Mouse (Mus musculus) heart, embryonic 16.5 days (tissue): ENCODE measurements around the gene Lrig2. TPM values are rescaled to one million over a fixed set of nuclear protein-coding genes. Genes with fewer than 3 reads are reported as not detected.

ENCODE experiments used
- ATAC-seq: fragments of 200-750 bp; cut with Nextera tagmentation; replicated peaks from 2 replicates; pipeline ENCODE4 v1.8.0; 2017; ENCODE audit warnings: moderate number of reproducible peaks; ENCODE audit not compliant: insufficient read depth, low FRiP score; ENCODE audit errors: extremely low read depth
- H3K27ac ChIP-seq: fragments of 300-500 bp; sonication (generic); 2 replicates; pipeline ENCODE4 v1.5.1; 2014; ENCODE audit warnings: mild to moderate bottlenecking, low read length, control low read depth, moderate library complexity
- H3K27me3 ChIP-seq: fragments of 300-500 bp; sonication (generic); 2 replicates; pipeline ENCODE4 v1.6.1; 2014; ENCODE audit warnings: low read length, mixed read lengths; ENCODE audit not compliant: control insufficient read depth, insufficient read depth
- H3K36me3 ChIP-seq: fragments of 300-500 bp; sonication (generic); 2 replicates; pipeline ENCODE4 v1.6.1; 2014; ENCODE audit not compliant: control insufficient read depth, insufficient read depth
- H3K4me1 ChIP-seq: fragments of 300-500 bp; sonication (generic); 2 replicates; pipeline ENCODE4 v1.6.1; 2014; ENCODE audit warnings: low read length, mixed read lengths; ENCODE audit not compliant: control insufficient read depth, insufficient read depth
- H3K4me2 ChIP-seq: fragments of 300-500 bp; sonication (generic); 2 replicates; pipeline ENCODE4 v1.6.1; 2014; ENCODE audit warnings: low read depth, mild to moderate bottlenecking, control low read depth, low read length
- H3K4me3 ChIP-seq: fragments of 300-500 bp; sonication (generic); 2 replicates; pipeline ENCODE4 v1.5.1; 2014; ENCODE audit warnings: mild to moderate bottlenecking, control low read depth, low read length
- H3K9ac ChIP-seq: fragments of 300-500 bp; sonication (generic); 2 replicates; pipeline ENCODE4 v1.6.1; 2014; ENCODE audit warnings: low read length, control low read depth
- H3K9me3 ChIP-seq: fragments of 300-500 bp; sonication (generic); replicated peaks from 2 replicates; pipeline ENCODE4 v1.6.1; 2016; ENCODE audit warnings: low read length; ENCODE audit not compliant: control insufficient read depth
- WGBS: fragments of 180-500 bp; shearing (Covaris S2); extraction: QIAGEN DNeasy Blood & Tissue Kit; methylation state at CpG from one replicate; pipeline ENCODE4 v1.1.7; 2014; 5-methylcytosine and 5-hydroxymethylcytosine counted together
- polyA plus RNA-seq: library from polyadenylated mRNA; unstranded; fragments of >200 nt; fragmentation: Nextera tagmentation; extraction: Ambion mirVana; gene quantifications from 2 replicates; pipeline ENCODE4 v1.2.1, GENCODE M21; 2015

Gene Lrig2
- polyA plus RNA-seq, 1 experiment from 2014 or later, result 11.9 TPM

- no peaks in the 10 kb centered on the region for H3K4me1 ChIP-seq
- H3K4me3 ChIP-seq, result no peak overlapping the region
- H3K9me3 ChIP-seq, result no peaks in the 10 kb centered on the region
- H3K9ac ChIP-seq, result no peak overlapping the region
- no peak for ATAC-seq
- no peak overlapping the region for H3K27ac ChIP-seq
- no peak overlapping the region for H3K4me2 ChIP-seq
- H3K36me3 ChIP-seq, result no peaks in the 10 kb centered on the region
- 90% methylated on average over 1 of the region's 1 CpGs for WGBS
- H3K27me3 ChIP-seq, result no peaks in the 10 kb centered on the region
Observed at GRCm38 (mm10) chr3:104533223-104533622, 21.5 kb upstream of the Lrig2 start.

GRCm38 (mm10) chr3:104526115-104526882 lies 14.6 kb upstream of the Lrig2 start:
- ATAC-seq, result no peak
- WGBS, result 57% methylated on average over 4 of the region's 4 CpGs
- no peak overlapping the region for H3K4me3 ChIP-seq
- no peak overlapping the region for H3K9ac ChIP-seq
- H3K4me1 ChIP-seq, result no peaks in the 10 kb centered on the region
- no peak overlapping the region for H3K4me2 ChIP-seq
- no peaks in the 10 kb centered on the region for H3K27me3 ChIP-seq
- H3K36me3 ChIP-seq, result no peaks in the 10 kb centered on the region
- no peaks in the 10 kb centered on the region for H3K9me3 ChIP-seq
- H3K27ac ChIP-seq, result no peak overlapping the region

- ATAC-seq, result no peak
- no peak overlapping the region for H3K4me2 ChIP-seq
- H3K27ac ChIP-seq, result no peak overlapping the region
- no peaks in the 10 kb centered on the region for H3K27me3 ChIP-seq
- no peaks in the 10 kb centered on the region for H3K9me3 ChIP-seq
- H3K4me1 ChIP-seq, result no peaks in the 10 kb centered on the region
- H3K9ac ChIP-seq, result no peak overlapping the region
- 49% methylated on average over 2 of the region's 2 CpGs for WGBS
- H3K4me3 ChIP-seq, result no peak overlapping the region
- no peaks in the 10 kb centered on the region for H3K36me3 ChIP-seq
Observed at GRCm38 (mm10) chr3:104525516-104525915, 13.8 kb upstream of the Lrig2 start.

DNA sequence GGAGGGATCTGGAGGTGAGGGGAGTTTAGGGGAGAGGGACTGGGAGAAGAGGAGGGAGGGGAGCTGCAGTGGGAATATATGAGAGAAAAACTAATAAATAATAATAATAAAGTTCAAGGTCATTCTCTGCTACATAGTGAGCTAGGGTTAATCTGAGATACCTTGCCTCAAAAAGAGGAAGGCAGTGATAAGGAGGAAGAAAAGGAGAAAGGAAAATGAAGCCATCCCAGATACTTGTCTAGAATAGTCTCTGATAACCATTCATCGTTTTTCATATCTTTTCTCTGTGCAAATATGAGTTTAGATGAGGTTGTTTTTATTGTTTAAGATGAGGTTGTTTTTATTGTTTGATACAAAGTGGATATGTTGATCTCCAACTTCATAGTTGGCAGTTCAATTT lies 13.3 kb upstream of the Lrig2 start:
- H3K4me1 ChIP-seq, result no peaks in the 10 kb centered on the region
- H3K4me2 ChIP-seq, result no peak overlapping the region
- H3K36me3 ChIP-seq, result no peaks in the 10 kb centered on the region
- H3K27ac ChIP-seq, result no peak overlapping the region
- 45% methylated on average over 1 of the region's 1 CpGs for WGBS
- H3K27me3 ChIP-seq, result no peaks in the 10 kb centered on the region
- no peak overlapping the region for H3K9ac ChIP-seq
- H3K4me3 ChIP-seq, result no peak overlapping the region
- ATAC-seq, result no peak
- H3K9me3 ChIP-seq, result no peaks in the 10 kb centered on the region

- Histone ChIP-seq H3K4me1 (no peaks in the 10 kb centered on the region), H3K9ac (no peak overlapping the region), H3K27me3 (no peaks in the 10 kb centered on the region), H3K27ac (no peak overlapping the region), H3K36me3 (no peaks in the 10 kb centered on the region), H3K4me3 (no peak overlapping the region), H3K4me2 (no peak overlapping the region), H3K9me3 (no peaks in the 10 kb centered on the region)
- no peak for ATAC-seq
- 43% methylated on average over 4 of the region's 4 CpGs for WGBS
Observed at GRCm38 (mm10) chr3:104523333-104523871, 11.7 kb upstream of the Lrig2 start.

- H3K27ac ChIP-seq, result no peak overlapping the region
- H3K9ac ChIP-seq, result no peak overlapping the region
- no peaks in the 10 kb centered on the region for H3K36me3 ChIP-seq
- 60% methylated on average over 3 of the region's 3 CpGs for WGBS
- ATAC-seq, result no peak
- H3K4me3 ChIP-seq, result no peak overlapping the region
- H3K9me3 ChIP-seq, result no peaks in the 10 kb centered on the region
- H3K4me2 ChIP-seq, result no peak overlapping the region
- no peaks in the 10 kb centered on the region for H3K27me3 ChIP-seq
- H3K4me1 ChIP-seq, result no peaks in the 10 kb centered on the region
Observed at GRCm38 (mm10) chr3:104521341-104521924, 9.7 kb upstream of the Lrig2 start.

DNA sequence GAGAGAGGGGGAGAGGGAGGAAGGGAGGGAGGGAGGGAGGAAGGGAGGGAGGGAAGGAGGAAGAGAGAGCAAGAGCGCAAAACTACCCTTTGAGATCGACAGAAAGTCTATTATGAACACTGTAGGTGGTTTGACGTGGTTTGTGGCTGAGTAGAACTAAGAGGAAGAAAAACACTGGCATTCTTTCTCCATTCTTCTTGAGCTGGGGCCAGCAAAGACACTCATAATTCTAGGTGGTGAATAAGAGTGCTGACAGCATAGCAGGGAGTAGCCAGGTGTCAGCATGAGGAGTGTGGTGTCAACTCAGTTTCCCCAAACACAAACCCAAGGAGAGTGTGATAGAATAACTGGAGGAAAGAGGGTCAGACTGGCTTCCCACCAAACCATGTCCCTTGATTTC lies 8.8 kb upstream of the Lrig2 start:
- no peak overlapping the region for H3K4me3 ChIP-seq
- no peak overlapping the region for H3K27ac ChIP-seq
- no peak overlapping the region for H3K9ac ChIP-seq
- ATAC-seq, result no peak
- no peaks in the 10 kb centered on the region for H3K4me1 ChIP-seq
- no peaks in the 10 kb centered on the region for H3K36me3 ChIP-seq
- H3K27me3 ChIP-seq, result no peaks in the 10 kb centered on the region
- WGBS, result 45% methylated on average over 3 of the region's 3 CpGs
- no peak overlapping the region for H3K4me2 ChIP-seq
- no peaks in the 10 kb centered on the region for H3K9me3 ChIP-seq

DNA sequence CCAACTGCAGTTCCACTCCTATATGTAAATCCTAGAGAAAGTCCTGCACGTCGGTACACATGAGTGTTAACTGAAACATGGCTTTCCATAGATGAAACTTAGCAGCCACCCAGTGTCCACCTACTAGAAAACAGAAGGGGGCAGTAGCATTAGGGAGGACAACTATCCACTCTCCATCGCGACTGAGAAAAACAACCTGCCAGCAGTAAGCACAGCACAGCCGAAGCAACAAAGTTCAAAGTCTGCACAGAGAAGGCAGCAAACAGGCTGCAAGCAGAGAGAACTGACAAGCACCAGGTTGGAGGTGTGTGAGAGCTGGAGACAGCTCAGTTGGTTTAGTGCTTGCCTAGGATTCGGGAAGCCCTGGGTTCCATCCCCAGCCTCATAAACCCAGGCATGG lies 7.2 kb upstream of the Lrig2 start:
- Histone ChIP-seq H3K27me3 (no peaks in the 10 kb centered on the region), H3K9me3 (no peaks in the 10 kb centered on the region), H3K36me3 (no peaks in the 10 kb centered on the region), H3K4me1 (no peaks in the 10 kb centered on the region), H3K27ac (no peak overlapping the region), H3K9ac (no peak overlapping the region), H3K4me3 (no peak overlapping the region), H3K4me2 (no peak overlapping the region)
- no peak for ATAC-seq
- 56% methylated on average over 6 of the region's 6 CpGs for whole genome bisulfite sequencing

GRCm38 (mm10) chr3:104518411-104518810 lies 6.7 kb upstream of the Lrig2 start:
- no peaks in the 10 kb centered on the region for H3K27me3 ChIP-seq
- no peak overlapping the region for H3K4me2 ChIP-seq
- no peak overlapping the region for H3K9ac ChIP-seq
- H3K4me3 ChIP-seq, result no peak overlapping the region
- H3K27ac ChIP-seq, result no peak overlapping the region
- H3K4me1 ChIP-seq, result no peaks in the 10 kb centered on the region
- H3K36me3 ChIP-seq, result no peaks in the 10 kb centered on the region
- H3K9me3 ChIP-seq, result no peaks in the 10 kb centered on the region
- ATAC-seq, result no peak
- 81% methylated on average over 3 of the region's 3 CpGs for WGBS
